Mouse (Mus musculus) forebrain, embryonic 16.5 days (tissue): Measurements from ENCODE around the gene Tmem104. TPM values are rescaled to one million over a fixed set of nuclear protein-coding genes. Genes with fewer than 3 reads are reported as not detected.
A peak's percentile ranks its signal among the peaks of the same experiment; 100 is the strongest.

ENCODE experiments used
- ATAC-seq: fragments of 200-750 bp; cut with Nextera tagmentation; 2 replicates; pipeline ENCODE4 v1.8.0; 2017; ENCODE audit warnings: mild to moderate bottlenecking, moderate library complexity
- H3K27ac ChIP-seq: fragments of 300-500 bp; sonication (generic); 2 replicates; pipeline ENCODE4 v1.5.1; 2014; ENCODE audit warnings: low read length, control low read depth
- H3K27me3 ChIP-seq: fragments of 300-500 bp; sonication (generic); replicated peaks from 2 replicates; pipeline ENCODE4 v1.6.1; 2014; ENCODE audit warnings: low read length; ENCODE audit not compliant: control insufficient read depth, insufficient read depth
- H3K36me3 ChIP-seq: fragments of 300-500 bp; sonication (generic); 2 replicates; pipeline ENCODE4 v1.6.1; 2014; ENCODE audit not compliant: control insufficient read depth, insufficient read depth
- H3K4me1 ChIP-seq: fragments of 300-500 bp; sonication (generic); replicated peaks from 2 replicates; pipeline ENCODE4 v1.6.1; 2014; ENCODE audit warnings: low read length; ENCODE audit not compliant: control insufficient read depth, insufficient read depth
- H3K4me2 ChIP-seq: fragments of 300-500 bp; sonication (generic); 2 replicates; pipeline ENCODE4 v1.6.1; 2014; ENCODE audit warnings: mild to moderate bottlenecking, low read length, control low read depth
- H3K4me3 ChIP-seq: fragments of 300-500 bp; sonication (generic); replicated peaks from 2 replicates; pipeline ENCODE4 v1.5.1; 2014; ENCODE audit warnings: mild to moderate bottlenecking, low read length, control low read depth
- H3K9ac ChIP-seq: fragments of 300-500 bp; sonication (generic); replicated peaks from 2 replicates; pipeline ENCODE4 v1.6.1; 2014; ENCODE audit warnings: low read depth, low read length, control low read depth
- H3K9me3 ChIP-seq: fragments of 300-500 bp; sonication (generic); 2 replicates; pipeline ENCODE4 v1.6.1; 2016; ENCODE audit warnings: low read length; ENCODE audit not compliant: control insufficient read depth
- WGBS: fragments of 180-500 bp; shearing (Covaris S2); extraction: QIAGEN DNeasy Blood & Tissue Kit; methylation state at CpG from one replicate; pipeline ENCODE4 v1.1.7; 2014; 5-methylcytosine and 5-hydroxymethylcytosine counted together
- polyA plus RNA-seq: library from polyadenylated mRNA; unstranded; fragments of >200 nt; fragmentation: Nextera tagmentation; extraction: Ambion mirVana; gene quantifications from 2 replicates; pipeline ENCODE4 v1.2.1, GENCODE M21; 2015

Tmem104 gene
- 11.0 and 11.2 TPM in 2 replicates for polyA plus RNA-seq

DNA sequence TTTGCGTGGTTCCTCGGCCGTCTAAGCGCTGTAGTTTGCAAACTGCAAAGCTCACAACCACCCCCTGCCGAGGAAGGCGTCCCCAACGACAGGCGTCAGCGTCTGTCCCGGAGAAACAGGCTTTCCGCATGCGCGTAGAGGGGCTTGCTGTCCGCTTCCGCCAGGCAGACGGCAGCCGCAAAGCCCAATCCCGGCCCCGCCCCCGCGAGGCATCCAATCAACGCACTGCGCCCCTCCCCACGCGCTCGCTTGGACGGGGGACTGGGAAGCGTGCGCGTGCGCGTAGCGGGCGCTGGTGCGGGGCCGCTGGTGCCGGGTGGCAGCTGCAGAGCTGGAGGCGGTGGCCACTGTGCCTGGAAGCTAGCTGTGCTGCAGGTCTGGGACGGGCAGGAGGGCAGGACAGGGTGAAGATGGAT, at the start of gene Tmem104:
Tmem104 (plus strand) TSS at position 264 of the 416 bp plus-strand sequence.
- 0% methylated on average over 39 of the region's 39 CpGs for WGBS
- peak within 1 kb of the TSS; percentile 67 for H3K27ac ChIP-seq
- H3K9me3 ChIP-seq: no peaks in the 10 kb centered on the region
- H3K4me2 ChIP-seq: peak within 1 kb of the TSS; percentile 92
- peaks cover 16% of the 10 kb centered on the region for H3K4me1 ChIP-seq
- H3K36me3 ChIP-seq: no peaks in the 10 kb centered on the region
- no peaks in the 10 kb centered on the region for H3K27me3 ChIP-seq
- H3K4me3 ChIP-seq: peak within 1 kb of the TSS; percentile 73
- peak; percentile 96 for ATAC-seq
- peak within 1 kb of the TSS; percentile 83 for H3K9ac ChIP-seq

DNA sequence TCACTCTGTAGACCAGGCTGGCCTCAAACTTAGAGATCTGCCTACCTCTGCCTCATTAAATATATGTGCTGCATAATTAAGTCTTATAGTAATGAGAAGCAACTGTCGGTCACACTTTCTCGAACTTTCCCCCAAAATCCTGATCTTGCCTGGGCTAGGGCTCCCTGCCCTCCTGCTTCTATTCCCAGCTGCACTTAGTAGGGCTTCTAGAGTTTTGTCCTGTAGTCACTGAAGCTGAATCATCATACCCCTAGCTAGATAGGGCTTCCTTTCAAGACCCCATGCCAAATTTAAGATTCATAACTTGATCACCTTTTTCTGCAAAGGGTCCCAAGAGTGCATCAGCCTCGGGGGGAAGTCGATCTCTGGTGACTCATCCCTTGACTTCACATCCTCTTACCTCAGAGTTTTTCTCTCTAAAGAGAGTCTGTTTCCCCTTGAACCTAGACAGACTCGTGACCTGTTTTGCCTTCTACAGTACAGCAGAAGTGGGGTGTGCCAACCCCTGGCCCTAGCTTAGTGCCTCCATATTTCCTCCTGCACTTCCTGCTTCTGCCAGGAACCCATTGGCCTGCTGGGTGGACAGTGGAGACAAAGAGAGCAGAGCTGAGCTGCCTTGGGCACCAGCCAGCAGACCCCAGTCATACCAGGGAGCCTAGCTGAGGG, 48.6 kb upstream of the Tmem104 start:
- Histone ChIP-seq H3K4me3 (no peak overlapping the region), H3K36me3 (no peaks in the 10 kb centered on the region), H3K27ac (no peak overlapping the region), H3K9me3 (no peaks in the 10 kb centered on the region), H3K4me2 (no peak overlapping the region), H3K4me1 (no peaks in the 10 kb centered on the region), H3K27me3 (no peaks in the 10 kb centered on the region), H3K9ac (no peak overlapping the region)
- WGBS: 83% methylated on average over 5 of the region's 5 CpGs
- no peak for ATAC-seq

DNA sequence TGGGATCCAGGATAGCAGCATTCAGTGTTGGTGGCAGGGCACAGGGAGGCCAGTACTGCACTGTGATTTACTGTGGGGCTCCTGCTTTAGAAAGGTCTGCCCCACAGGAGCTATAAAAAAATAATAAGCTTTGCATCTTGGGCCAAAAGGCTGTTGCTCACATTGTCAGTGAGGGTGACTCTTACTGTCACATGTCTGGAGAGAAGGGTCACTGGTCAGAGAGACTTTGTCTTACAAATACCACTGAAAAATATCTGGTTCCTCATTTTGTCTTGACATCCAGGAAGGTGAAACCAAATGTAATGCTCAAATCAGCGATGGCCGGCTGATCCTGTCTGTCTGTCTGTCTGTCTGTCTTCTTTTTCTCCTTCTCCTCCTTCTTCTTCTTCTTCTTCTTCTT, 45.3 kb upstream of the Tmem104 start:
- no peak for ATAC-seq
- 85% methylated on average over 2 of the region's 2 CpGs for WGBS
- Histone ChIP-seq H3K27me3 (no peaks in the 10 kb centered on the region), H3K9ac (no peak overlapping the region), H3K27ac (no peak overlapping the region), H3K9me3 (no peaks in the 10 kb centered on the region), H3K4me3 (no peak overlapping the region), H3K36me3 (no peaks in the 10 kb centered on the region), H3K4me1 (no peaks in the 10 kb centered on the region), H3K4me2 (no peak overlapping the region)

DNA sequence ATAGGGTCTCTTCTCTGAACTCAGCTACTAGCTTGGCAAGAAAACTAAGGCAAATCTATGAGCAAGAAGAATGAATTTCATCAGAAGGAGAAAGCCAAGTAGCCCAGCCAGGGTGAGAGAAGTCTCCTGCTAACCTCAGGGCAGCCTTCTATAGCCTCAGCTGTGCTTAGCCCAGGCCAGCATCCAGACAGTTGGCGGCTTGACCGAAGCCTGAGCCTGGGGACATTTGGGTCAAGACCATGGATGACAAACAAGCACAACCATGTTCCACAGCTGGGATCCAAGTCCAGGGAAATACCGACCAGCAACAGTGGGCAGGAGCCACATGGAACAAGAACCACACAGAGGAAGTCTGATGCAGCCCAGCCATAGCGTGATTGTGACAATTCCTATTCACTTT, 39.5 kb upstream of the Tmem104 start:
- Histone ChIP-seq H3K36me3 (no peaks in the 10 kb centered on the region), H3K27me3 (no peaks in the 10 kb centered on the region; the same call in 1 of the 2 replicates), H3K4me1 (peaks cover 6% of the 10 kb centered on the region; the same call in 1 of the 2 replicates), H3K4me3 (no peak overlapping the region), H3K27ac (no peak overlapping the region), H3K9me3 (no peaks in the 10 kb centered on the region), H3K9ac (no peak overlapping the region), H3K4me2 (no peak overlapping the region)
- ATAC-seq: no peak
- 82% methylated on average over 4 of the region's 4 CpGs for WGBS

DNA sequence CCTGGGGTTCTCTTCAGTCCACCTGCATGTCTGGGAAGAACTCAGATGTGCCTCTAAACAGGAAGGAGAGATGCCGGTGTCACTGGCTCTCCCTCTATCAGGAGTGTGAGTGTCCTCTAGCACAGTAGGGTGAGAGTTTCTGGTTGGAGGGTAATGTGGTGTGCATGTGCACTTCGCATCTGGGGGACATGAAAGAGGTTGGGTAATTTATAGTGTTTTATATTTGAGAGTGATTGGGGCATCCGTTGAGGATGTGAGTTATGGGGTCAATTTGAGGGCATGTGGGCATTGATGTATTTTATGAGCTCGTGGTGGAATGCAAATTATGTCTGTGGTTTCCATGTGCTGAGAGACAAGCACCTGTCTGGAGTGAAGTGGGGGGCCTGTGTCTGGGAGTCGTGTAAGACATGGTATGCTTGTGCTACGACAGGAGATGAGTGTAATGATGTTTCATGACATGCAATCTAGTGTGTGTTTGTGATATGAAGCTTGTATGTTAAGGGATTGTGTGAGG, 36.5 kb upstream of the Tmem104 start:
- Histone ChIP-seq H3K4me2 (no peak overlapping the region), H3K4me1 (peaks cover 11% of the 10 kb centered on the region), H3K27ac (no peak overlapping the region)

DNA sequence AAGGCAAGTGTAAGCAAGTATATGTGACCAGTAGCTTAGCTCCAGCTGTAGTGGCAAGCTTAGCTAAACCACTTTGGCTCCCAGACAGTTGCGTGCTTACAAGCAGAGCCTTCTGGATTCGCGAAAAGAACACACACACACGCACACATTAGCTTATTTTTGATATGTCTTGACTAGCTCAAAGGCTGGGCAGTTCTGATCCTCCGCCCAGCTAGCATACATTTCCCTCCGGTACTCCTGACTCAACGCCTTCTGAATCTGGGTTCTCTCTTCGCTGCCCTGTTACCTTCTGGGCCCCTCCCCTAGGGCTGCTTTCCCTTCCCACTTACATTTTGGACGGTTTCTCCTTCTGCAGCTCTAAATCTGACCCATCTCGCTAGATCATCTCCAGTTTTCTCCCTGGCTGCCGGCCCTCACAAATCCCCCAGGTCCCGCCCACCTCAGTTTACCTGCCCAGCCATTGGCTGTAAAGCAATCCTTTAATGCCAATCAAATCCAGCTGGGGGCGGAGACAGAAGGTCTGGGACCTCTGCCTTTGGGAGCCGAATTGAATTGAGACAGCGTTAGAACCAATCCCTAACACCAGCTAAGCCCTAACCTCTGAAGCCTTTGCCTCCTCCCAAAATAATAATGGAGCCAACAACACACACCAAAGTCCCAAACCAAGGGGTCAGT, 35.4 kb upstream of the Tmem104 start:
- H3K27ac ChIP-seq: no peak overlapping the region
- H3K9me3 ChIP-seq: no peaks in the 10 kb centered on the region
- peak overlapping the region; percentile 31 for H3K4me3 ChIP-seq
- WGBS: 4% methylated on average over 15 of the region's 15 CpGs
- peak overlapping the region; percentile 48 for H3K4me2 ChIP-seq
- peak; percentile 86 for ATAC-seq
- peaks cover 11% of the 10 kb centered on the region for H3K4me1 ChIP-seq
- H3K36me3 ChIP-seq: no peaks in the 10 kb centered on the region
- peaks cover 3% of the 10 kb centered on the region; the same call in 1 of the 2 replicates for H3K27me3 ChIP-seq
- H3K9ac ChIP-seq: 0 out of 2 replicates have a peak overlapping the region, but pooled peaks have one; percentile 22

More for the DNA sequence above, 36.5 kb upstream of the Tmem104 start:
- H3K9ac ChIP-seq: no peak overlapping the region
- peaks cover 1% of the 10 kb centered on the region; the same call in 1 of the 2 replicates for H3K27me3 ChIP-seq
- 86% methylated on average over 6 of the region's 6 CpGs for WGBS
- ATAC-seq: no peak
- no peaks in the 10 kb centered on the region for H3K9me3 ChIP-seq
- no peak overlapping the region for H3K4me3 ChIP-seq
- H3K36me3 ChIP-seq: no peaks in the 10 kb centered on the region

DNA sequence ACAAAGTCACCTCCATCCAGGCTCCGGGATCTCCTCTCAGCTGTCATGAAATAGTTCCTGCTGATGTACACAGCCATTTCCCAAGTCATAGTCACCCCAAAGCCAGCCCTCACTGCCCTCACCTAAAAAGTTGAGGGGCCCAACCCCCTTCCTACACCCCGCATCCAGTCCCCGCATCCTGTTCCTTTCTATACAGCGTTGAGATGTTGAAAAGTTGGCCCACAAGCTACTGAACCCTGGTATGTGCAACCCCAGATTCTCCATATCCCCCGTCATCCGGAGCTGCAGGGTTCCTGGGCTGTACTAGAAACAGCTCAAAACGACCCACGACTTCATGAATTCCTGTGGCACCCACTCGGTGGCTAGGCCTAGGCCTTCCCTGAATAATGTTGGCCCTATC, 34.2 kb upstream of the Tmem104 start:
- Histone ChIP-seq H3K4me3 (no peak overlapping the region), H3K36me3 (no peaks in the 10 kb centered on the region), H3K9ac (no peak overlapping the region), H3K27me3 (peaks cover 3% of the 10 kb centered on the region; the same call in 1 of the 2 replicates), H3K4me1 (peaks cover 11% of the 10 kb centered on the region), H3K4me2 (no peak overlapping the region), H3K27ac (no peak overlapping the region), H3K9me3 (no peaks in the 10 kb centered on the region)
- WGBS: 80% methylated on average over 9 of the region's 9 CpGs
- no peak for ATAC-seq

DNA sequence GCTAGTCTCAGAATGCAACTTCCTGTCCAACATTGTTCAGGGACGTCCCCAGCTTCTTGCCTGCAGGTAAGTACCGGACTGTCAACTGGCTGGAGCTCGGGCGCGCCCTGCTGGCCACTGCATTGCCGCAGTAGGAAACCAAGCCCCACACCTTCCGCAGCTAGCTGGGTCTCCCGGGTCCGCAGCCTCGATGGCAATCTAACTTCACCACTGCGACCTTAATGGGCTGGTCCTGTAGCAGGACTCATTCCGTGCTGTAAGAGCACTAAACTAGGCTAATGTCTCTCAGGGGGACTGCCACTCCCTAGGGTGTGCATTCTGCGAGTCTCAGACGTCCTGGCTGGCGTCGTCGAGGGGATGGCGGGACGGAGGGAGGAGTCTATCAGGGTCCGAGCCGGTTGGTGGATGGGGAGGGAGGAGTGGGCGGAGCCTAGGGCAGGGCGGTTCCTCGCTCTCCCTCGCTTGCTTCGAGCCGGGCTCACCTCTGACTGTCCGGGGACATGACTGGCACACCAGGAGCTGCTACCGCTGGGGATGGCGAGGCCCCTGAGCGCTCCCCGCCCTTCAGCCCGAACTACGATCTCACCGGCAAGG, 33.5 kb upstream of the Tmem104 start:
- Histone ChIP-seq H3K36me3 (no peaks in the 10 kb centered on the region), H3K4me1 (peaks cover 11% of the 10 kb centered on the region), H3K4me2 (peak overlapping the region; percentile 24), H3K9ac (no peak overlapping the region), H3K9me3 (no peaks in the 10 kb centered on the region), H3K27me3 (peaks cover 3% of the 10 kb centered on the region; the same call in 1 of the 2 replicates), H3K27ac (no peak overlapping the region), H3K4me3 (peak overlapping the region; percentile 28)
- WGBS: 2% methylated on average over 34 of the region's 35 CpGs
- peak; percentile 50 for ATAC-seq

DNA sequence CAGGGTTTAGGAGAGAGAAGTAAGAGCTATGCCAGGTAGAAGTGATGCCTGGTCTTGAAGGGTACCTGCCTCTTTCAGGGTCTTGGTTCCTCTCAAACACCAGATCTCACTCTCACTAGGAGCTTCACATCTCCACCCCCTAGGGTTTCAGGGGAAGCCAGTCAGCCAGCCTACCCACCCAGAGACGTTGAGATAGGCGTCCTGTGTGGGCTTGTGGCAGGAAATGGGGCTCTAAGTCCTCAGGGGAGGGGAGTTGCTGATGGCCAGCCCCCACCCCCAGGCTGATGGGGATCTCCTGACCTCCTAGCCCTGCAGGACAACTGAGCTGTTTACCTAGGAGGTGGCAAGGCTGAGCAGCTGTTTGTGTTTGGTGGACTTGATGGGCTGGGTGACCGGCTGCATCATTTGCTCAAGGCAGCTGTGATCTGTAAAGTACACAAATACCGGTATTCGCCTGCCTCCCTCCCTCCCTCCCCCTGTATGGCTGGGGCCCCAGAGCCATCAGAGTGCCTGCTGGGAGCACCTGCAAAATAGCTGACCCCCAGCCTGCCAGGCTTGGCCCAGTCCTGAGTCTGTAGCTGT, 32.1 kb upstream of the Tmem104 start:
- Histone ChIP-seq H3K4me1 (peaks cover 11% of the 10 kb centered on the region), H3K27me3 (peaks cover 3% of the 10 kb centered on the region; the same call in 1 of the 2 replicates), H3K4me2 (no peak overlapping the region), H3K27ac (no peak overlapping the region), H3K36me3 (no peaks in the 10 kb centered on the region), H3K9ac (no peak overlapping the region), H3K9me3 (no peaks in the 10 kb centered on the region), H3K4me3 (no peak overlapping the region)
- no peak for ATAC-seq
- WGBS: 32% methylated on average over 5 of the region's 5 CpGs
